Mouse (Mus musculus) midbrain, embryonic 14.5 days (tissue): ENCODE results near the gene Acaca. TPM values are rescaled to one million over a fixed set of nuclear protein-coding genes. Genes with fewer than 3 reads are reported as not detected.

ENCODE experiments used
- ATAC-seq: fragments of 200-750 bp; cut with Nextera tagmentation; 2 replicates; pipeline ENCODE4 v1.8.0; 2017; ENCODE audit warnings: moderate number of reproducible peaks, moderate library complexity; ENCODE audit not compliant: low FRiP score, low TSS enrichment
- DNase-seq: peaks from one replicate; pipeline ENCODE4 v3.0.0-alpha.2; 2015
- H3K27ac ChIP-seq: fragments of 300-500 bp; sonication (generic); replicated peaks from 2 replicates; pipeline ENCODE4 v1.5.1; 2014; ENCODE audit warnings: mild to moderate bottlenecking, low read depth, low read length, moderate library complexity
- H3K27me3 ChIP-seq: fragments of 300-500 bp; sonication (generic); 2 replicates; pipeline ENCODE4 v1.6.1; 2014; ENCODE audit warnings: low read length, control low read depth, mixed read lengths; ENCODE audit not compliant: control insufficient read depth, insufficient read depth
- H3K36me3 ChIP-seq: fragments of 300-500 bp; sonication (generic); 2 replicates; pipeline ENCODE4 v1.6.1; 2014; ENCODE audit warnings: low read length, control low read depth; ENCODE audit not compliant: control insufficient read depth, insufficient read depth
- H3K4me1 ChIP-seq: fragments of 300-500 bp; sonication (generic); 2 replicates; pipeline ENCODE4 v1.6.1; 2014; ENCODE audit warnings: mild to moderate bottlenecking, antibody characterized with exemption, low read length, control low read depth; ENCODE audit not compliant: control insufficient read depth, insufficient read depth
- H3K4me2 ChIP-seq: fragments of 300-500 bp; sonication (generic); 2 replicates; pipeline ENCODE4 v1.6.1; 2014; ENCODE audit warnings: mild to moderate bottlenecking, low read length, moderate library complexity
- H3K4me3 ChIP-seq: fragments of 300-500 bp; sonication (generic); replicated peaks from 2 replicates; pipeline ENCODE4 v1.5.1; 2014; ENCODE audit warnings: low read depth, low read length
- H3K9ac ChIP-seq: fragments of 300-500 bp; sonication (generic); replicated peaks from 2 replicates; pipeline ENCODE4 v1.6.1; 2014; ENCODE audit warnings: mild to moderate bottlenecking, low read length, moderate library complexity
- H3K9me3 ChIP-seq: fragments of 300-500 bp; sonication (generic); 2 replicates; pipeline ENCODE4 v1.6.1; 2016; ENCODE audit warnings: low read length, control low read depth, mixed read lengths; ENCODE audit not compliant: control insufficient read depth
- WGBS: fragments of 180-500 bp; shearing (Covaris S2); extraction: QIAGEN DNeasy Blood & Tissue Kit; methylation state at CpG from one replicate; pipeline ENCODE4 v1.1.7; 2014; 5-methylcytosine and 5-hydroxymethylcytosine counted together
- polyA plus RNA-seq: library from polyadenylated mRNA; unstranded; fragments of >200 nt; fragmentation: Nextera tagmentation; extraction: Ambion mirVana; gene quantifications from 2 replicates; pipeline ENCODE4 v1.2.1, GENCODE M21; 2014

Acaca gene
- polyA plus RNA-seq, 1 experiment from 2014 or later: 40.8 TPM

DNA sequence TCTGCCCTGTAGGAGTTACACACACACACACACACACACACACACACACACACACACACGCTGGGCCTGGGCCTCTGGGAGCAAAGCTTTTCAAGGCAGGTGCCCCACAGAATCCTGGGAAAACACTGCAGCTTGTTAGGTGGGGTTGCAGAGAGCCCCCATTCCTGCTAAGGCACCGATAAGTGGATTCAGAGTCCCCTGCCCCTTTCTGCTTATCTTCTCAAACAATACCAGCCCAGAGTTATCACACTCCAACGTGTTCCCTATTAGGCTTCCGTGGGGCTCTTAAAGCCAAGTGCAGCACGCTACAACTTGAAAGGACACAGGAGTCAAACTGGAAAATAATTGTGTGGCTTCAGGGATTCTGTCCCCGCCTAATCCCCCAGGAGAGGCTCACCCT, 283.6 kb downstream of the Acaca start:
- no peak overlapping the region for H3K9ac ChIP-seq
- ATAC-seq (no peak), DNase-seq (no peak)
- no peak overlapping the region for H3K4me2 ChIP-seq
- peak overlapping the region; percentile 43 for H3K27ac ChIP-seq
- H3K4me3 ChIP-seq: no peak overlapping the region
- no peaks in the 10 kb centered on the region for H3K9me3 ChIP-seq
- H3K4me1 ChIP-seq: peaks cover 28% of the 10 kb centered on the region
- 34% methylated on average over 6 of the region's 6 CpGs for WGBS
- H3K36me3 ChIP-seq: no peaks in the 10 kb centered on the region
- H3K27me3 ChIP-seq: no peaks in the 10 kb centered on the region

DNA sequence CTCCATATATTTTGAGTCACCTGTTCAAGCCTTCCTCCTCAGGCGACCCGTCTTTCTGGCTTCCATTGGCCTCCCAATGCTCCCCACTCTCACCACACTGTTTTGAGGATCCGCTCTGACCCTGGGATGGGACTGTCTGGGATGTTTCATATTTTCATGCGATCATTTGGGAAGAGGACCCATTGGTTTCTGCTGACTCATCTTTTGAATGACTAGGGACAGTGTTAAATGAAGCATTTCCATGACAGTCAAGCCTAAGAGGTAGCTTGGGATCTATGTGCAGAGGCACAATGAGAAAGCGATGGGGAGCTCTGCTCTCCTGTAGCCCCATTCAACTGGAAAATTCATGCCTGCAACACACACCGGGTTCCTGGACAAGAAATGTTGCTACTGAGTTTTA, 291.3 kb downstream of the Acaca start:
- Histone ChIP-seq H3K4me1 (peaks cover 19% of the 10 kb centered on the region), H3K9ac (no peak overlapping the region), H3K9me3 (no peaks in the 10 kb centered on the region), H3K27ac (no peak overlapping the region), H3K36me3 (no peaks in the 10 kb centered on the region), H3K4me3 (no peak overlapping the region), H3K4me2 (no peak overlapping the region), H3K27me3 (no peaks in the 10 kb centered on the region)
- ATAC-seq (no peak), DNase-seq (no peak)
- 93% methylated on average over 6 of the region's 6 CpGs for WGBS

DNA sequence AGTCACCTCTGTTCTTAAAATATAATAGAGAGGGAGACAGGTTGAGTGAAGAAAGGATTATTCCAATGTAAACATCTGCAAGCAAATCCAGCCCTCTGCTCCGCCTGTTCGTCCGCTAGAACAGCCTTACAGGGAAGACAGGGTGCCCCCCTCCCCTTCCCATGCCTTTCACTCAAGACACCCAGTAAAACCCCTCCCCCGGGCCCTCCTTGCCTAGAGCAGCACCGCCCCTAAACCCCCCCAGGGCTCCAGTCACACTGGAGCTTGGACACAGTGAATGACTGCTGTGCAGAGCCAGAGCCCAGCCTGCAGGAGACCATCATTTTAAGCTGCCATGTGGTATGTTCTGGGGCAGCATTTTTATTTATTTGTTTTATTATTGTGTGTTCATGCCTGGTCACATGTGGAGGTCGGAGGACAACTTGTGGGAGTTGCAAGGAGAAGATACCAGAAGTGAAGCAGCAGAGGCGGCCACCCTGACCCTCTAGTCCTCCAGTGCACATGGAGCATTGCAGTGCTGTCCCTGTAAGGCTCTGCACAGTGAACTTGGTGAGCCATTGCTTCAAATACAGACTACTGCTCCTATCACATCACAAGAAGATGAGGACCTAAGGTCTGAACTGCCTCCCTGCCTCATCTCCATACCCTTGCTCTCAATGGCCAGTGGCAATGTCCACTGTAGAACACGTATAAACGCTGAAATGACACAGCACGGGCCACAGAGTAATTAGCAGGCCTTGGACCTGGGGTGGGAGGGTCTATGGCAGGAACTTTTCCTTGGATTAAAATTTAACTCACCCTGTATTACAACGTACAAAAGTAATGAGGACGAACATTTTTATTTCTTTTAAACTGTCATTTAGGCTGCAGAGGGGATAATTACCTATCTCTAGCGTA, 296.5 kb downstream of the Acaca start:
- Histone ChIP-seq H3K27ac (peak overlapping the region; percentile 70), H3K4me1 (peaks cover 27% of the 10 kb centered on the region), H3K4me3 (no peak overlapping the region), H3K4me2 (no peak overlapping the region), H3K27me3 (no peaks in the 10 kb centered on the region), H3K9ac (no peak overlapping the region), H3K36me3 (no peaks in the 10 kb centered on the region), H3K9me3 (no peaks in the 10 kb centered on the region)
- ATAC-seq: no peak
- WGBS: 55% methylated on average over 13 of the region's 13 CpGs
- DNase-seq: peak; percentile 55

DNA sequence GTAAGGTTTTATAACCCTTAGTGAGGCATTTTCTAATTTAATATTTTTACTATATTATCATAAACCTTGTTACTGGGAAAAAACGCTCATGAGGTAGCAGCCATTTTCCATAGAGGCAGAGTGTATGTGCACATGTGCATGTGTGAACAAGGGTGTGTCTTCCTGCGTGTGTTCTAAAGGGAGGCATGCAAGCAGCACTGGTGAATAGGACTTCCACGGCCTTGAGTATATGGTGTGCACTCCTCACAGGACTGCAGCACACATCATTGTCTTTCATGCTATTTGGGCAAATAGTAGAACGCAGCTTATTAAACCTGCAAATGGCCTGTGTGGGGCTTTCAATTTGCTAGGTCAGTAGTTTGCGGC, 297.1 kb downstream of the Acaca start:
- WGBS: 87% methylated on average over 5 of the region's 5 CpGs
- no peak for DNase-seq
- Histone ChIP-seq H3K36me3 (no peaks in the 10 kb centered on the region), H3K27me3 (no peaks in the 10 kb centered on the region), H3K4me3 (no peak overlapping the region), H3K27ac (no peak overlapping the region), H3K4me1 (peaks cover 26% of the 10 kb centered on the region), H3K9ac (no peak overlapping the region), H3K4me2 (no peak overlapping the region), H3K9me3 (no peaks in the 10 kb centered on the region)
- no peak for ATAC-seq

DNA sequence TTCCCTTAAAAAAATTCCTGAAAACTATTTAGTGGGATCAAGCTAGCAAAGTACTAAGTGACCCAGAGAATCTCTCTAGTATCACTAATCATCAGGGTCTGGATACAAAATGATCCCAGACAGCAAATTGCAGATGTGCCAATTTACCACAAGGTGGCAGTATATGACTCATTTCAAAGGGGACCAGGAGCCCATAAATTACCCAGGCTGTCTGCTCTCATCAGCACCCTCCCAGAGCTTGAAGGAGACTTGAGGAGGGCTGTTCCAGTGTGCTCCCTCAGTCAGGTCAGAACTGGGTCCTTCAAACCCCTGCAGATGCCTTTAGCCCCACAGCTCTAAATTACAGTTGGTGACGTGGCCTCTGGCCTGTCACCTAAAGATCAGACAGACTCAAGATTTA, 300.1 kb downstream of the Acaca start:
- H3K36me3 ChIP-seq: no peaks in the 10 kb centered on the region
- ATAC-seq (peak; percentile 66; the same call in 1 of the 2 replicates), DNase-seq (peak; percentile 90)
- no peaks in the 10 kb centered on the region for H3K27me3 ChIP-seq
- no peak overlapping the region for H3K9ac ChIP-seq
- no peak overlapping the region for H3K4me3 ChIP-seq
- 21% methylated on average over 1 of the region's 1 CpGs for WGBS
- H3K27ac ChIP-seq: peak overlapping the region; percentile 47; the same call in 1 of the 2 replicates
- peaks cover 17% of the 10 kb centered on the region for H3K4me1 ChIP-seq
- no peaks in the 10 kb centered on the region for H3K9me3 ChIP-seq
- H3K4me2 ChIP-seq: no peak overlapping the region

DNA sequence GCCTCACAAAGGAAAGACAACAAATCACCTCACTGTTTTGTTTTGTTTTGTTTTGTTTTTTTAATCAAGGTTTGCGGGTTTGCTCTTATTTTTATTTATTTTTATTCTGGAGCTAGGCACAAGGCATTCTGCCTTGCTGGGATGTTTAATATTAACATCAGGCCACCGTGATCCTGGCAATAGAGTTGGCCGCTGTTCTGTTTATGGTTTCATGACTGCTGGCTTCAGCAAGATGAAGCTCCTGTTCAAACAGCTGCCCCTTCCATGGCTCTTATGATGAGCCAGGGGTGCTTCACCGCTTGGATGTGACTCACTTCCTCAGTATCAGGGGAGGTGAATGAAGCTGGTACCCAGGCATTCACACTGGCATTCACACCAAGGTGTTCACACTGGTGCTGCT, 300.9 kb downstream of the Acaca start:
- Histone ChIP-seq H3K9ac (no peak overlapping the region), H3K27ac (0 out of 2 replicates have a peak overlapping the region, but pooled peaks have one; percentile 14), H3K36me3 (no peaks in the 10 kb centered on the region), H3K9me3 (no peaks in the 10 kb centered on the region), H3K27me3 (no peaks in the 10 kb centered on the region), H3K4me1 (peaks cover 12% of the 10 kb centered on the region), H3K4me2 (no peak overlapping the region), H3K4me3 (no peak overlapping the region)
- no peak for ATAC-seq
- no peak for DNase-seq
- WGBS: 85% methylated on average over 4 of the region's 4 CpGs

GRCm38 (mm10) chr11:84434879-84435278, 305.4 kb downstream of the Acaca start:
- ATAC-seq: no peak
- no peak overlapping the region for H3K27ac ChIP-seq
- no peak for DNase-seq
- no peaks in the 10 kb centered on the region for H3K27me3 ChIP-seq
- no peak overlapping the region for H3K9ac ChIP-seq
- H3K4me2 ChIP-seq: no peak overlapping the region
- no peak overlapping the region for H3K4me3 ChIP-seq
- H3K9me3 ChIP-seq: no peaks in the 10 kb centered on the region
- WGBS: 71% methylated on average over 6 of the region's 6 CpGs
- no peaks in the 10 kb centered on the region for H3K36me3 ChIP-seq
- H3K4me1 ChIP-seq: peaks cover under 1% of the 10 kb centered on the region; the same call in 1 of the 2 replicates

- no peaks in the 10 kb centered on the region for H3K4me1 ChIP-seq
- H3K36me3 ChIP-seq: peaks cover 20% of the 10 kb centered on the region
- DNase-seq (no peak), ATAC-seq (no peak)
- no peak overlapping the region for H3K27ac ChIP-seq
- H3K27me3 ChIP-seq: no peaks in the 10 kb centered on the region
- 92% methylated on average over 3 of the region's 3 CpGs for WGBS
- H3K9ac ChIP-seq: no peak overlapping the region
- H3K9me3 ChIP-seq: no peaks in the 10 kb centered on the region
- H3K4me2 ChIP-seq: no peak overlapping the region
- no peak overlapping the region for H3K4me3 ChIP-seq
Observed at GRCm38 (mm10) chr11:84440402-84440801, 310.9 kb downstream of the Acaca start.
